Mouse (Mus musculus): ENCODE data around the gene Olfr235. TPM values are rescaled to one million over a fixed set of nuclear protein-coding genes. Genes with fewer than 3 reads are reported as not detected.
"Not testable (repeated sequence)": the region's sequence is repeated elsewhere in the genome, so short reads cannot be mapped to it uniquely, and the experiment has no call there.

Gene Olfr235
- not detected in 2 replicates for total RNA-seq (2014; fragmentation: Nextera tagmentation)
- not detected in 2 replicates for total RNA-seq (2017)

DNA sequence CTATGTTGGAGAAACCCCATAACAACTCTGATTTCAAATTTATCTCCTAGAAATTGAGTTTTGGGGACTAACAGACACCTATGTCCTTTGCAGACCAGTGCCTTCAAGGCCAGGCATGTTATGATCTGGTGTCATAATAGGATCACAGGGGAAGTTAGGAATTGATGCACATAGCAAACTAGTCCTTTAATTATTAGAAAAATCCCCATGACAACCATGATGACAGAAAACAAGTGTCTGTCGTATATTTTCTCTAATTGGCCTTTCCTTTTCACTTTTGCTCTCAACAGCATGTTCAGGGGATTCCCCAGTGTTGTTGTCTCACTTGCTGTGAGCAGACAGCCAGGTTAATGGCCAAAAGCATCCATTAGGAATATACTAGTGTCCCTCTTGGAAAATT lies at the start of gene Olfr235:
Gene Olfr235, plus strand, starts transcription at position 301 of the 400 bp plus-strand sequence.
- ATAC-seq (replicated peaks; ENCODE audit: low FRiP score, low TSS enrichment, poor library complexity, severe bottlenecking): no peak

GRCm38 (mm10) chr19:12232496-12232895 lies 28.3 kb upstream of the Olfr235 start, which contains the start of gene Olfr1432:
TSS of gene Olfr1432 (minus strand) at chr19:12232596.
- ATAC-seq (replicated peaks; ENCODE audit: low FRiP score, low TSS enrichment, poor library complexity, severe bottlenecking): not testable (repeated sequence)

- no peak for ATAC-seq (replicated peaks; ENCODE audit: low FRiP score, low TSS enrichment, poor library complexity, severe bottlenecking)
These were observed 19.3 kb upstream of the Olfr235 start, which contains the start of gene Olfr262 for GRCm38 (mm10) chr19:12241559-12241958. TSS of gene Olfr262 (minus strand) at chr19:12241659.

DNA sequence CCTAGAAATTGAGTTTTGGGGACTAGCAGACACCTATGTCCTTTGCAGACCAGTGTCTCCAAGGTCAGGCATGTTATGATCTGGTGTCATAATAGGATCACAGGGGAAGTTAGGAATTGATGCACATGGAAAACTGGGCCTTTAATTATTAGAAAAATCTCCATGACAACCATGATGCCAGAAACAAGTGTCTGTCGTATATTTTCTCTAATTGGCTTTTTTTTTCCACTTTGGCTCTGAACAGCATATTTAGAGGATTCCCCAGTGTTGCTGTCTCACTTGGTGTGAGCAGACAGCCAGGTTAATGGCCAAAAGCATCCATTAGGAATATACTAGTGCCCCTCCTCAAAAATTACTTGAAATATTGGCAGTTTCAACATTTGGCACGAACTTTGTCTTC lies 18.7 kb downstream of the Olfr235 start, which contains the start of gene Olfr1434:
Gene Olfr1434, plus strand, starts transcription at position 301 of the 400 bp plus-strand sequence.
- ATAC-seq (replicated peaks; ENCODE audit: low FRiP score, low TSS enrichment, poor library complexity, severe bottlenecking): no peak

DNA sequence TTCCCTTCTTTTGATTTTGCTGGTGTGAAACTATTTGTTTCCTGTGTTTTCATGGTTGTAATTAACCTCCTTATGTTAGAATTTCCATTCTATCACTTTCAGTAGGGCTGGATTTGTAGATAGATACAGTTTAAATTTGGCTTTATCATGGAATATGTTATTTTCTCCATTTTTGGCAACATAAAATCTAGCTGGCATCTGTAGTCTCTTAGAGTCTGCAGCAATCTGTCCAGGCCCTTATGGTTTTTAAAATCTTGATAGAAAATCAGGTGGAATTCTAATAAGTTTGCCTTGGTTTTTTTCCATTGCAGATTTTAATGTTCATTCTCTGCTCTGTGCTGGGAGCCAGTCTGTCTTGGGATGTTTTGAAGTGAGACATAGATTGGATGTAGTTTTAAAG lies 32.1 kb downstream of the Olfr235 start:
- ATAC-seq (replicated peaks; ENCODE audit: low FRiP score, low TSS enrichment, poor library complexity, severe bottlenecking): no peak

DNA sequence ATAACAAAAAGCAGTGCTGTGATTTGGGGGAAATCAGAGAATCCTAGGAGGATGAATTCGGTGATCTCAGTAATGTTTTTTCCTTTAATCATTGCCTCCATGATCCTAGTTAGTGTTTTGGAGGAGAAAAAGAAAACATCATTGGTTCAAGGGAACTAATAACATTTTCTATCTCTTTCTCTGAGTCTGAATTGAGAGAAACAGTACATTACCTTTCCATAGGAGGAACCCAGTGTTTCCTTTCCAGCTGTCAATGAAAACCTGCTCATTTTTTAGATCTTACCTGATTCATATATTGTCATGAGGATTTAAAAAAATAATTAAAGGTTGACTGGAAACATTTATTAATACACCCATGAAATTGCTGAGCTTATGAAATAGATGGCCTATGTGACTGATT lies 38.2 kb downstream of the Olfr235 start, which contains the start of gene Olfr1436:
Gene Olfr1436, minus strand, starts transcription at position 101 of the 400 bp plus-strand sequence.
- not testable (repeated sequence) for ATAC-seq (replicated peaks; ENCODE audit: low FRiP score, low TSS enrichment, poor library complexity, severe bottlenecking)

Other genes with a start within 250 kb of the Olfr235 start
- not detected in 2 replicates for gene Olfr1423, start 219.7 kb upstream of the Olfr235 start, total RNA-seq (2014; fragmentation: Nextera tagmentation)
- not detected in 2 replicates for gene Olfr1423, start 219.7 kb upstream of the Olfr235 start, total RNA-seq (2017)
- gene Olfr1424, start 198.3 kb upstream of the Olfr235 start, total RNA-seq (2014; fragmentation: Nextera tagmentation): not detected in 2 replicates
- not detected in 2 replicates for gene Olfr1424, start 198.3 kb upstream of the Olfr235 start, total RNA-seq (2017)
- gene Olfr1425, start 183.3 kb upstream of the Olfr235 start, total RNA-seq (2014; fragmentation: Nextera tagmentation): not detected in 2 replicates
- not detected in 2 replicates for gene Olfr1425, start 183.3 kb upstream of the Olfr235 start, total RNA-seq (2017)
- not detected in 2 replicates for gene Olfr1426, start 169.0 kb upstream of the Olfr235 start, total RNA-seq (2014; fragmentation: Nextera tagmentation)
- not detected in 2 replicates for gene Olfr1426, start 169.0 kb upstream of the Olfr235 start, total RNA-seq (2017)
- not detected in 2 replicates for gene Olfr1427, start 157.7 kb upstream of the Olfr235 start, total RNA-seq (2014; fragmentation: Nextera tagmentation)
- gene Olfr1427, start 157.7 kb upstream of the Olfr235 start, total RNA-seq (2017): not detected in 2 replicates
- gene Olfr1428, start 145.1 kb upstream of the Olfr235 start, total RNA-seq (2014; fragmentation: Nextera tagmentation): not detected in 2 replicates
- gene Olfr1428, start 145.1 kb upstream of the Olfr235 start, total RNA-seq (2017): not detected in 2 replicates
- not detected in 2 replicates for gene Olfr76, start 137.8 kb upstream of the Olfr235 start, total RNA-seq (2014; fragmentation: Nextera tagmentation)
- not detected in 2 replicates for gene Olfr76, start 137.8 kb upstream of the Olfr235 start, total RNA-seq (2017)
- gene Olfr1555-ps1, start 90.9 kb upstream of the Olfr235 start, total RNA-seq (2014; fragmentation: Nextera tagmentation): not detected in 2 replicates
- gene Olfr1555-ps1, start 90.9 kb upstream of the Olfr235 start, total RNA-seq (2017): not detected in 2 replicates
- gene Olfr1431, start 60.4 kb upstream of the Olfr235 start, total RNA-seq (2014; fragmentation: Nextera tagmentation): not detected in 2 replicates
- gene Olfr1431, start 60.4 kb upstream of the Olfr235 start, total RNA-seq (2017): not detected in 2 replicates
- not detected in 2 replicates for gene Olfr1432, start 28.4 kb upstream of the Olfr235 start, total RNA-seq (2014; fragmentation: Nextera tagmentation)
- gene Olfr1432, start 28.4 kb upstream of the Olfr235 start, total RNA-seq (2017): not detected in 2 replicates
- not detected in 2 replicates for gene Olfr262, start 19.4 kb upstream of the Olfr235 start, total RNA-seq (2014; fragmentation: Nextera tagmentation)
- gene Olfr262, start 19.4 kb upstream of the Olfr235 start, total RNA-seq (2017): not detected in 2 replicates
- gene Olfr1434, start 18.8 kb downstream of the Olfr235 start, total RNA-seq (2014; fragmentation: Nextera tagmentation): not detected in 2 replicates
- gene Olfr1434, start 18.8 kb downstream of the Olfr235 start, total RNA-seq (2017): not detected in 2 replicates
- not detected in 2 replicates for gene Olfr1436, start 38.1 kb downstream of the Olfr235 start, total RNA-seq (2014; fragmentation: Nextera tagmentation)
- not detected in 2 replicates for gene Olfr1436, start 38.1 kb downstream of the Olfr235 start, total RNA-seq (2017)
- not detected in 2 replicates for gene Olfr1437, start 64.1 kb downstream of the Olfr235 start, total RNA-seq (2014; fragmentation: Nextera tagmentation)
- gene Olfr1437, start 64.1 kb downstream of the Olfr235 start, total RNA-seq (2017): not detected in 2 replicates
- gene Olfr1438-ps1, start 74.9 kb downstream of the Olfr235 start, total RNA-seq (2014; fragmentation: Nextera tagmentation): not detected in 2 replicates
- gene Olfr1438-ps1, start 74.9 kb downstream of the Olfr235 start, total RNA-seq (2017): not detected in 2 replicates
- not detected in 2 replicates for gene Olfr1440, start 126.2 kb downstream of the Olfr235 start, total RNA-seq (2014; fragmentation: Nextera tagmentation)
- not detected in 2 replicates for gene Olfr1440, start 126.2 kb downstream of the Olfr235 start, total RNA-seq (2017)
- gene Olfr1441, start 156.4 kb downstream of the Olfr235 start, total RNA-seq (2014; fragmentation: Nextera tagmentation): not detected in 2 replicates
- gene Olfr1441, start 156.4 kb downstream of the Olfr235 start, total RNA-seq (2017): not detected in 2 replicates
- gene Pfpl, start 166.9 kb downstream of the Olfr235 start, total RNA-seq (2014; fragmentation: Nextera tagmentation): not detected in 2 replicates
- not detected in 2 replicates for gene Pfpl, start 166.9 kb downstream of the Olfr235 start, total RNA-seq (2017)
- 1.4 and 2.4 TPM in 2 replicates for gene Mpeg1, start 199.7 kb downstream of the Olfr235 start, total RNA-seq (2014; fragmentation: Nextera tagmentation)
- 2.6 and 5.4 TPM in 2 replicates for gene Mpeg1, start 199.7 kb downstream of the Olfr235 start, total RNA-seq (2017)
- 0.77 TPM in 1 of 2 replicates, not detected in the other for gene Dtx4, start 240.4 kb downstream of the Olfr235 start, total RNA-seq (2014; fragmentation: Nextera tagmentation)
- 0.46 TPM in 1 of 2 replicates, not detected in the other for gene Dtx4, start 240.4 kb downstream of the Olfr235 start, total RNA-seq (2017)